ENCODE assay signal across 8 mouse cellular contexts in genomic region chr2:150451180-150451919, GRCm38 (mm10). TPM values are rescaled to one million over a fixed set of nuclear protein-coding genes. Genes with fewer than 3 reads are reported as not detected.
DNase-seq lines count a peak whose midpoint lies in the region; ATAC-seq and TF ChIP-seq lines count a peak whose summit lies in the region.
"Not testable (repeated sequence)": the region's sequence is repeated elsewhere in the genome, so short reads cannot be mapped to it uniquely, and the experiment has no call there.

Gene Zfp442 (minus strand): TSS chr2:150451486.

- H3K4me2 ChIP-seq in hindbrain, embryonic 11.5 days (replicated peaks; ENCODE audit: low read depth, low read length), result peak within 1 kb of the TSS; percentile 38
- peak within 1 kb of the TSS; percentile 56 for H3K4me2 ChIP-seq in lung, embryonic 15.5 days

- under 1% methylated on average over 18 of the region's 18 CpGs for WGBS in hindbrain, embryonic 11.5 days
- 0% methylated on average over 18 of the region's 18 CpGs for WGBS in lung, embryonic 15.5 days
- WGBS in olfactory bulb, adult 2 months, result under 1% methylated on average over 18 of the region's 18 CpGs
- WGBS in thymus, adult 2 months, result 2% methylated on average over 18 of the region's 18 CpGs

- not testable (repeated sequence) for TF ChIP-seq CTCF in olfactory bulb, adult 2 months (IDR thresholded peaks at IDR 0.05; ENCODE audit: insufficient read depth, low read depth, low read length); thymus, adult 2 months (IDR thresholded peaks at IDR 0.05; ENCODE audit: borderline replicate concordance, control insufficient read depth, extremely low read depth, insufficient read depth, low read length, poor library complexity)

- H3K9ac ChIP-seq in hindbrain, embryonic 11.5 days (ENCODE audit: low read depth, low read length), result peak within 1 kb of the TSS; percentile 54
- peak within 1 kb of the TSS; percentile 43 for H3K9ac ChIP-seq in lung, embryonic 15.5 days

- not testable (repeated sequence) for H3K4me1 ChIP-seq in hindbrain, embryonic 11.5 days (replicated peaks; ENCODE audit: control insufficient read depth, insufficient read depth, low read length); lung, embryonic 15.5 days; olfactory bulb, adult 2 months (ENCODE audit: control insufficient read depth, insufficient read depth, low read length); thymus, adult 2 months (replicated peaks; ENCODE audit: control insufficient read depth, insufficient read depth, low read length)

- peak; percentile 76 for DNase-seq in NIH3T3 (ENCODE audit: low read depth)
- DNase-seq in cerebellum, postnatal 10 days, result peak; percentile 76 to 79
- peak; percentile 48 to 53 for DNase-seq in frontal cortex, postnatal 14 days (ENCODE audit: low spot score in 2 of 2)
- peak; percentile 58 for DNase-seq in hindbrain, embryonic 11.5 days (ENCODE audit: low spot score)
- peak; percentile 71 for DNase-seq in layer of hippocampus, adult 9-11 months
- peak; percentile 33 for DNase-seq in thymus, adult 2 months

- not testable (repeated sequence) for H3K9me3 ChIP-seq in hindbrain, embryonic 11.5 days (ENCODE audit: control insufficient read depth, low read length); lung, embryonic 15.5 days

- H3K27ac ChIP-seq in hindbrain, embryonic 11.5 days (ENCODE audit: low read depth, low read length); olfactory bulb, adult 2 months (ENCODE audit: insufficient read depth, low read depth, low read length); thymus, adult 2 months (ENCODE audit: control insufficient read depth, insufficient read depth, low read length): not testable (repeated sequence)
- peak within 1 kb of the TSS; percentile 66 for H3K27ac ChIP-seq in lung, embryonic 15.5 days

- H3K36me3 ChIP-seq in hindbrain, embryonic 11.5 days (ENCODE audit: control insufficient read depth, insufficient read depth, low read length); lung, embryonic 15.5 days; thymus, adult 2 months (ENCODE audit: control insufficient read depth, insufficient read depth, low read length): not testable (repeated sequence)

- H3K27me3 ChIP-seq in hindbrain, embryonic 11.5 days (ENCODE audit: control insufficient read depth, insufficient read depth, low read length); lung, embryonic 15.5 days; thymus, adult 2 months (ENCODE audit: control insufficient read depth, insufficient read depth, low read length): not testable (repeated sequence)

- peak within 1 kb of the TSS; percentile 40 for H3K4me3 ChIP-seq in hindbrain, embryonic 11.5 days (ENCODE audit: low read depth, low read length)
- H3K4me3 ChIP-seq in lung, embryonic 15.5 days, result peak within 1 kb of the TSS; percentile 54
- H3K4me3 ChIP-seq in olfactory bulb, adult 2 months (ENCODE audit: insufficient read depth, low read depth, low read length), result peak within 1 kb of the TSS; percentile 60
- peak within 1 kb of the TSS; percentile 53 for H3K4me3 ChIP-seq in thymus, adult 2 months (ENCODE audit: control insufficient read depth, insufficient read depth, low read length)

- not testable (repeated sequence) for TF ChIP-seq POLR2A in olfactory bulb, adult 2 months (IDR thresholded peaks at IDR 0.05; ENCODE audit: insufficient read depth, low read depth, low read length); thymus, adult 2 months (IDR thresholded peaks at IDR 0.05; ENCODE audit: control insufficient read depth, extremely low read depth, insufficient read depth, low read length, poor library complexity)

- peak; percentile 100 for ATAC-seq in hindbrain, embryonic 11.5 days (ENCODE audit: low FRiP score)
- peak; percentile 100 for ATAC-seq in lung, embryonic 15.5 days (ENCODE audit: borderline replicate concordance, extremely low read depth, low FRiP score, low TSS enrichment)

RNA-seq across cellular contexts. Expression of gene Zfp442, which starts in this region (rescaled TPM):
- polyA plus RNA-seq in hindbrain, embryonic 11.5 days (2014; fragmentation: Nextera tagmentation; extraction: Ambion mirVana), result 7.9 and 9.6 TPM in 2 replicates
- polyA plus RNA-seq in lung, embryonic 15.5 days (2015; fragmentation: Nextera tagmentation; extraction: Ambion mirVana), result 7.1 and 8.2 TPM in 2 replicates
- polyA plus RNA-seq in olfactory bulb, adult 2 months (2012; ENCODE audit: insufficient read depth, insufficient read length, low replicate concordance, missing spikeins), result not detected in 2 replicates
- 0.08 and 0.16 TPM in 2 replicates for polyA plus RNA-seq in thymus, adult 2 months (2012; rRNA removed)

Comparison
In these comparisons a context has a peak if more than half of its experiments do, and no peak if none do; other contexts are left out.
1. Peak in DNase-seq and H3K4me3 ChIP-seq in thymus, adult 2 months; RNA of the gene not detected or under 1 TPM.